Mouse (Mus musculus) liver, embryonic 16.5 days (tissue): ENCODE data around the gene Arhgef3. TPM values are rescaled to one million over a fixed set of nuclear protein-coding genes. Genes with fewer than 3 reads are reported as not detected.

Source experiments
- ATAC-seq: fragments of 200-750 bp; cut with Nextera tagmentation; 2 replicates; pipeline ENCODE4 v1.8.0; 2017; ENCODE audit warnings: low read depth, mild to moderate bottlenecking, moderate number of reproducible peaks, moderate library complexity
- H3K27ac ChIP-seq: fragments of 300-500 bp; sonication (generic); 2 replicates; pipeline ENCODE4 v1.5.1; 2014; ENCODE audit warnings: mild to moderate bottlenecking, low read length
- H3K27me3 ChIP-seq: fragments of 300-500 bp; sonication (generic); 2 replicates; pipeline ENCODE4 v1.6.1; 2014; ENCODE audit warnings: low read depth, low read length, mixed read lengths; ENCODE audit not compliant: control insufficient read depth, insufficient read depth
- H3K36me3 ChIP-seq: fragments of 300-500 bp; sonication (generic); 2 replicates; pipeline ENCODE4 v1.6.1; 2014; ENCODE audit warnings: mild to moderate bottlenecking; ENCODE audit not compliant: control insufficient read depth, insufficient read depth
- H3K4me1 ChIP-seq: fragments of 300-500 bp; sonication (generic); 2 replicates; pipeline ENCODE4 v1.6.1; 2014; ENCODE audit warnings: low read depth, low read length, mixed read lengths; ENCODE audit not compliant: control insufficient read depth
- H3K4me2 ChIP-seq: fragments of 300-500 bp; sonication (generic); 2 replicates; pipeline ENCODE4 v1.6.1; 2014; ENCODE audit warnings: low read depth, low read length, mixed read lengths
- H3K4me3 ChIP-seq: fragments of 300-500 bp; sonication (generic); 2 replicates; pipeline ENCODE4 v1.5.1; 2014; ENCODE audit warnings: low read depth, mild to moderate bottlenecking, low read length
- H3K9ac ChIP-seq: fragments of 300-500 bp; sonication (generic); 2 replicates; pipeline ENCODE4 v1.6.1; 2014; ENCODE audit warnings: low read depth, low read length
- H3K9me3 ChIP-seq: fragments of 300-500 bp; sonication (generic); replicated peaks from 2 replicates; pipeline ENCODE4 v1.6.1; 2016; ENCODE audit warnings: low read length; ENCODE audit not compliant: control insufficient read depth
- WGBS: fragments of 180-500 bp; shearing (Covaris S2); extraction: QIAGEN DNeasy Blood & Tissue Kit; methylation state at CpG from one replicate; pipeline ENCODE4 v1.1.7; 2014; ENCODE audit not compliant: insufficient replicate concordance; 5-methylcytosine and 5-hydroxymethylcytosine counted together
- polyA plus RNA-seq: library from polyadenylated mRNA; unstranded; fragments of >200 nt; fragmentation: Nextera tagmentation; extraction: Ambion mirVana; gene quantifications from 2 replicates; pipeline ENCODE4 v1.2.1, GENCODE M21; 2015

The Arhgef3 gene
- polyA plus RNA-seq, 1 experiment from 2014 or later, result 12.5 TPM

DNA sequence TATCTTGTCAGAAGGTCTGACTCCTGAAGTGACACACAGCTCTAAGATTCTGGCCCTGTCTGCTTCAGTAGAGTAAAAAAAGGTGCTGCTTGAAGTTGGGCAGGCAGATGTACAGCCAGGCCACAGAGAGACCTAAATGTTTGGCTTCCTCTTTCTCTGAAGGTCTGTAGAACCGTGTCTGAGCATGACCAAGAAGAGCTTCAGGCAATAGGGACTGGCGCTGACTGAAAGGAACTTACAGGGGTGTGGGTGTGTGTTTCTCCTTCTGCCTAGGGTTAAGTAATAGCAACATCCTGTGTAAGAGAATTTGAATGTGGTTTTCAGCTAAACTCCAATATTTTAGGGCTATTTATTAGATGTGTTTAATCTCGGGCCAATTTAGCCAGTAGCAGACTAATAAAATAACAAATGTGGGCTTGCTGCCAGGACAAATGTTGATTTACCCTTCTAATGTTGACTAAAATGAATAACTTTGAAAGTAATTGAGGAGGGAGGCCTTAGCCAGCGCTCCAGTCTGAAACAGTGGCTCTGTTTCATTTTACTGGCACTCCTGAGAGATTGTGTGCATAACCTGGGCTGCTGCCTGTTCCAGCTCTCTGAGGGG is 236.9 kb downstream of the Arhgef3 start:
- Histone ChIP-seq H3K4me1 (peaks cover 41% of the 10 kb centered on the region), H3K27me3 (no peaks in the 10 kb centered on the region), H3K4me3 (no peak overlapping the region), H3K4me2 (peak overlapping the region; percentile 12; the same call in 1 of the 2 replicates), H3K36me3 (no peaks in the 10 kb centered on the region), H3K9me3 (no peaks in the 10 kb centered on the region), H3K27ac (peak overlapping the region; percentile 79), H3K9ac (peak overlapping the region; percentile 13; the same call in 1 of the 2 replicates)
- WGBS, result 25% methylated on average over 4 of the region's 4 CpGs
- ATAC-seq, result 0 out of 2 replicates have a peak, but pooled peaks have one; percentile 7

- Histone ChIP-seq H3K4me3 (no peak overlapping the region), H3K36me3 (no peaks in the 10 kb centered on the region), H3K9ac (no peak overlapping the region), H3K27me3 (no peaks in the 10 kb centered on the region), H3K4me1 (peaks cover 41% of the 10 kb centered on the region), H3K4me2 (no peak overlapping the region), H3K27ac (no peak overlapping the region), H3K9me3 (no peaks in the 10 kb centered on the region)
- 73% methylated on average over 5 of the region's 5 CpGs for WGBS
- ATAC-seq, result no peak
Measured at GRCm38 (mm10) chr14:27352470-27352869, 237.8 kb downstream of the Arhgef3 start.

DNA sequence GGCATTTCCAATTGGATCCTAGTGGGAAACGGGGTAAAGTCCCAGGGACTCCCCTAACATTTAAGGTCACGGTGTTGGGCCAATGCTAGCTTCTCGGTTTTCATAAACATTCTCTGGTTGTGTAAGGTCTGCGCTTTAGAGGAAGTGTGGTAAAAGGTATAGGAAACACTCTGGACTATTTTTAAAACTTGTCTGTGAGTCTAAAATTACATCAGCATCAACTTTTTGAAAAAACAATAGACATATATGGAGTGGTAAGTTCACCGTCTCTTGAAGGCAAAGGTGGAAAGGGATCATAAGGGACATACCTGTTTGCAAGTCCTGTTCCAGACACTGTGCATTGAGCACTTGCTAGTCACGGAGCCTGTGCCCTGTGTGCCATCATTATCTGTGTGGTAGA is 240.5 kb downstream of the Arhgef3 start:
- H3K27ac ChIP-seq, result peak overlapping the region; percentile 55; the same call in 1 of the 2 replicates
- no peak overlapping the region for H3K4me3 ChIP-seq
- no peaks in the 10 kb centered on the region for H3K9me3 ChIP-seq
- H3K9ac ChIP-seq, result no peak overlapping the region
- 43% methylated on average over 6 of the region's 6 CpGs for WGBS
- H3K4me2 ChIP-seq, result peak overlapping the region; percentile 22; the same call in 1 of the 2 replicates
- no peak for ATAC-seq
- H3K4me1 ChIP-seq, result peaks cover 26% of the 10 kb centered on the region
- no peaks in the 10 kb centered on the region for H3K36me3 ChIP-seq
- H3K27me3 ChIP-seq, result no peaks in the 10 kb centered on the region

- WGBS, result 54% methylated on average over 4 of the region's 4 CpGs
- H3K27ac ChIP-seq, result no peak overlapping the region
Measured at GRCm38 (mm10) chr14:27355937-27356336, 241.2 kb downstream of the Arhgef3 start.

DNA sequence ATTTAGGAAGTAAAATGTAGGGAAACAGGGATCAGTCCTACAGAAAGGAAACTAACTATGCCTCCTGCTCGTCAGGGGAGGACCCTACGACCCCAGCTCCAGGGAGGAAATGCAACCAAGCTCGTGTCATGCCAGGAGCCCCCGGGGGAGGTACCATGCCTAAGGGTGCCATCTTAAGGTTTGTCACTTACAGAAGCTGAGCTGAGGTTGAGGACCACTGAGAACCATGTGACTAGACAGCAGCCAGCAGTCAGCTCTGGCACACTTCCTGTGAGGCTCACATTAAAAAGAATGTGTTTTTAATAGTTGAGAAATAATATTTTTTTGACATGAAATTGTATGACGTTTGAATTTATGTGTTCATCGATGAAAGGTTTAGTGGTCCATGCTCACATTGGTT is 242.4 kb downstream of the Arhgef3 start:
- ATAC-seq, result no peak
- 45% methylated on average over 6 of the region's 6 CpGs for WGBS
- H3K4me3 ChIP-seq, result no peak overlapping the region
- no peaks in the 10 kb centered on the region for H3K27me3 ChIP-seq
- H3K4me2 ChIP-seq, result no peak overlapping the region
- peaks cover 7% of the 10 kb centered on the region for H3K4me1 ChIP-seq
- H3K9ac ChIP-seq, result no peak overlapping the region
- H3K27ac ChIP-seq, result no peak overlapping the region
- H3K36me3 ChIP-seq, result no peaks in the 10 kb centered on the region
- H3K9me3 ChIP-seq, result no peaks in the 10 kb centered on the region

More at GRCm38 (mm10) chr14:27355937-27356336, 241.2 kb downstream of the Arhgef3 start:
- Histone ChIP-seq H3K4me2 (no peak overlapping the region), H3K4me3 (no peak overlapping the region), H3K9me3 (no peaks in the 10 kb centered on the region), H3K27me3 (no peaks in the 10 kb centered on the region), H3K4me1 (peaks cover 19% of the 10 kb centered on the region), H3K36me3 (no peaks in the 10 kb centered on the region), H3K9ac (no peak overlapping the region)
- ATAC-seq, result no peak

- H3K27ac ChIP-seq, result no peak overlapping the region
- H3K9ac ChIP-seq, result no peak overlapping the region
- no peaks in the 10 kb centered on the region for H3K36me3 ChIP-seq
- WGBS, result 56% methylated on average over 6 of the region's 6 CpGs
- no peak for ATAC-seq
- no peak overlapping the region for H3K4me2 ChIP-seq
- H3K4me3 ChIP-seq, result no peak overlapping the region
- H3K9me3 ChIP-seq, result no peaks in the 10 kb centered on the region
- H3K27me3 ChIP-seq, result no peaks in the 10 kb centered on the region
- peaks cover 2% of the 10 kb centered on the region for H3K4me1 ChIP-seq
Measured at GRCm38 (mm10) chr14:27358202-27358601, 243.5 kb downstream of the Arhgef3 start.

DNA sequence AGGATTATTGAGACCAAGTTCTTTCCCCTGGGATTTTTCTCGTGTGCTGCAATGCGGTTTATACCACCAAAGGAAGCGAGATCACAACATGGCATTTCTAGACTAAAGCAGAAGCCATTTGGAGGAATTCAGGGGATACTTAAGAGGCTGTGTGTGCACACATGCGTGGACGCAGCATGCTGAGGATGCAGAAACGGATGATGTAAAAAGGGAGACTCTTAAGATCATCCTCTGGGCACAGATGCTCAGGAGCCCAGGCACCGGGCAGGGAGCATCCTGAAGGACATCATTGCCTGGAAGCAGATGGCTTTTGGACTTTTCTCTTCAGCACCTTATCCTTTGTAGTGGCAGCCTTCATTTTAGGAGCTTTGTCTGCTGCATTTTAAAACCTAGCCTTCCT is 246.2 kb downstream of the Arhgef3 start:
- no peaks in the 10 kb centered on the region for H3K36me3 ChIP-seq
- no peaks in the 10 kb centered on the region for H3K27me3 ChIP-seq
- ATAC-seq, result no peak
- no peaks in the 10 kb centered on the region for H3K9me3 ChIP-seq
- no peak overlapping the region for H3K4me3 ChIP-seq
- 68% methylated on average over 7 of the region's 7 CpGs for WGBS
- no peak overlapping the region for H3K4me2 ChIP-seq
- H3K9ac ChIP-seq, result no peak overlapping the region
- H3K27ac ChIP-seq, result no peak overlapping the region
- no peaks in the 10 kb centered on the region for H3K4me1 ChIP-seq

DNA sequence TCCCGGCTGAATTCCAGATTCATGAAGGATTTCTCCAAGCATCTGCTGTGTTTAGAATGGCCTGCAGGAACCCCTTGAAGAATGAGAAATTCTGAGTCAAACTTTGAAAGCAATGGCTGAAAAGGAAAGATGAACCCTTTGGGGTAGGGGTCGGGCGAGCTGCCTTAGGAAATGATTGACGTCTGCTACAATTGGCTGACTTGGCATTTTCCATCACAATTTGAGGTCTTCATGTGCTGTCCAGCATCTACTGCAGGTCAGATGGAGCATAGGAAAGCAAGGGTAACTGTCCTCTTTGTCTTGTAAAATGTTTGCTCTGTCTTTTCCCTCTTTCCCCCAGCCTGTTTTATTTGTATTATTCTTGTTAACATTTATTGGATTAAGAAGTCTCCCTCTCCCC is 246.8 kb downstream of the Arhgef3 start:
- Histone ChIP-seq H3K9me3 (no peaks in the 10 kb centered on the region), H3K36me3 (no peaks in the 10 kb centered on the region), H3K9ac (no peak overlapping the region), H3K27me3 (no peaks in the 10 kb centered on the region), H3K4me2 (no peak overlapping the region), H3K4me1 (no peaks in the 10 kb centered on the region), H3K27ac (no peak overlapping the region), H3K4me3 (no peak overlapping the region)
- 53% methylated on average over 4 of the region's 4 CpGs for WGBS
- ATAC-seq, result no peak

DNA sequence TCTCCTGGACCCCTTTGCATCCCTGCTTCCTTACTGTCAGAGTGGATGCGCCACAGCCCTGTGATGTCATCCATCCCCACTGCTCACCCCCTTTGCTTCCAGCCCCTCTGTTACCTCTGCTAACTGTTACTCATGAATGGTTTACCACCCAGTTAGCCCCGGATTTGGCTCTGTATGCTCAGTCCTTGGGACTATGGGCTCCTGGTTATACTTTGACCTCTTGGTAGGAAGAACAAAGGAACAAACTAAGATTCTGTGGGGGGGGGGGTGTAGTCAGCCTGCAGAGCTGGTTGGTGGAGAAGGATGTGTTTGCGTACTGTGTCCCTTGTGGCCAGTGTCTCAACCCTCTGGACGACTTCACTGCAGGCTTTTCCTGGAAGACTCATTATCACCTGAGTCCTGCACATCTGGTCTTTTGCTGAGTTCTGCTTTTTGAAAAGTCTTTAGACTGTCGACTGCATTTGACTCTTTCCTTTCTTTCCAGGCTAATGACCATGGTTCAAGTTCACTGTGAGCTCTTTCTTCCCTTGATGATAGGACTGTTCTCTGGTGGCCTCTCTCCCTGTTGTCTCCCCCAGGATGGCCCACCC is 250.1 kb downstream of the Arhgef3 start:
- no peaks in the 10 kb centered on the region for H3K36me3 ChIP-seq
- no peaks in the 10 kb centered on the region for H3K27me3 ChIP-seq
- no peaks in the 10 kb centered on the region for H3K9me3 ChIP-seq
- H3K9ac ChIP-seq, result no peak overlapping the region
- no peak overlapping the region for H3K4me2 ChIP-seq
- no peak overlapping the region for H3K27ac ChIP-seq
- no peak overlapping the region for H3K4me3 ChIP-seq
- WGBS, result 41% methylated on average over 5 of the region's 5 CpGs
- H3K4me1 ChIP-seq, result peaks cover 5% of the 10 kb centered on the region; the same call in 1 of the 2 replicates
- ATAC-seq, result no peak
